Mouse (Mus musculus) erythroblast, adult 5-6 weeks (primary cell): ENCODE results near the gene Ddx50. TPM values are rescaled to one million over a fixed set of nuclear protein-coding genes. Genes with fewer than 3 reads are reported as not detected.

Experiments
- total RNA-seq, 2 experiments: library from RNA; stranded (forward) in 1 of 2; stranded (reverse) in 1 of 2; fragments of 150-400 nt in 1 of 2; fragments of 200-764, 138-1000 nt in 1 of 2; gene quantifications; 2 replicates each; pipeline versions ENCODE4 v1.2.3 to v1.2.4; 2015 to 2017; ENCODE audit warnings: low replicate concordance in 2 of 2

Ddx50 gene
- total RNA-seq, 2 experiments from 2014 or later = 21.0 to 38.0 TPM

Other genes starting within 250 kb of the Ddx50 start
- gene Hkdc1, start 228.7 kb downstream of the Ddx50 start, total RNA-seq (2015; ENCODE audit: low replicate concordance) = 0.58 TPM in 1 of 2 replicates, not detected in the other
- gene Hkdc1, start 228.7 kb downstream of the Ddx50 start, total RNA-seq (2017; ENCODE audit: low replicate concordance) = 0.70 TPM in 1 of 2 replicates, not detected in the other
- not detected in 2 replicates for gene 4930507D05Rik, start 201.7 kb downstream of the Ddx50 start, total RNA-seq (2015; ENCODE audit: low replicate concordance)
- gene 4930507D05Rik, start 201.7 kb downstream of the Ddx50 start, total RNA-seq (2017; ENCODE audit: low replicate concordance) = not detected in 2 replicates
- gene Supv3l1, start 201.5 kb downstream of the Ddx50 start, total RNA-seq (2015; ENCODE audit: low replicate concordance) = 9.4 and 9.8 TPM in 2 replicates
- gene Supv3l1, start 201.5 kb downstream of the Ddx50 start, total RNA-seq (2017; ENCODE audit: low replicate concordance) = 7.8 and 15.6 TPM in 2 replicates
- 30.0 and 37.0 TPM in 2 replicates for gene Vps26a, start 164.4 kb downstream of the Ddx50 start, total RNA-seq (2015; ENCODE audit: low replicate concordance)
- gene Vps26a, start 164.4 kb downstream of the Ddx50 start, total RNA-seq (2017; ENCODE audit: low replicate concordance) = 30.0 and 34.9 TPM in 2 replicates
- 708 and 861 TPM in 2 replicates for gene Srgn, start 123.8 kb downstream of the Ddx50 start, total RNA-seq (2015; ENCODE audit: low replicate concordance)
- gene Srgn, start 123.8 kb downstream of the Ddx50 start, total RNA-seq (2017; ENCODE audit: low replicate concordance) = 235 and 417 TPM in 2 replicates
- 7.3 and 16.1 TPM in 2 replicates for gene Kif1bp, start 72.8 kb downstream of the Ddx50 start, total RNA-seq (2015; ENCODE audit: low replicate concordance)
- gene Kif1bp, start 72.8 kb downstream of the Ddx50 start, total RNA-seq (2017; ENCODE audit: low replicate concordance) = 3.5 and 7.9 TPM in 2 replicates
- gene Ddx21, start 48.9 kb downstream of the Ddx50 start, total RNA-seq (2015; ENCODE audit: low replicate concordance) = 20.1 and 25.4 TPM in 2 replicates
- gene Ddx21, start 48.9 kb downstream of the Ddx50 start, total RNA-seq (2017; ENCODE audit: low replicate concordance) = 20.2 and 25.0 TPM in 2 replicates
- not detected in 2 replicates for gene Stox1, start 74.9 kb upstream of the Ddx50 start, total RNA-seq (2015; ENCODE audit: low replicate concordance)
- gene Stox1, start 74.9 kb upstream of the Ddx50 start, total RNA-seq (2017; ENCODE audit: low replicate concordance) = not detected in 2 replicates
- 49.9 and 82.2 TPM in 2 replicates for gene Ccar1, start 141.1 kb upstream of the Ddx50 start, total RNA-seq (2015; ENCODE audit: low replicate concordance)
- gene Ccar1, start 141.1 kb upstream of the Ddx50 start, total RNA-seq (2017; ENCODE audit: low replicate concordance) = 59.5 and 98.3 TPM in 2 replicates